Mouse (Mus musculus): ENCODE results near the gene Galnt18.

DNA sequence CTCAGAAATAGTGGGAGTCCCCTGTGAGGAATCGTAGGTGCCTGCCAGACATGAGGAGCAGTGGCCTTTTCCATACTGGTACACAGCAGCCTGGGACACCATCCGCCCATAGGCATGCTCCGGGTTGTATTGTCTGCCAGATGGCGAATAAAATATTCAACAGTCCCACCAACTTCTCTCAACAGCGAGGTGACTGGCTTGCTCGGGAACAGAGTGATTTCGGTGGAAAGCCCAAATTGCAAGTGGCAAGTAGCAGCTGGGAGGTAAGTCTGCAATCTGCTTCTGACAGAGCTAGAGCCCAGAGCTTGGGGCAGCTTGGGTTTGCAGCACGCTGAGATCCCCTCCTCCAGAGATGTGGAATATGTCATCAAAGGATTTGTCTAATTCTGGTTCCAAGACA is 5.7 kb upstream of the Galnt18 start:
- TF ChIP-seq CTCF (IDR thresholded peaks at IDR 0.05; ENCODE audit: low read depth, low read length) (no peak), POLR2A (IDR thresholded peaks at IDR 0.05; ENCODE audit: borderline replicate concordance, low read depth, low read length) (no peak)
